Mouse (Mus musculus) fibroblast of lung, adult 2 months (primary cell): Measurements from ENCODE around the gene Efna5.

Experiments
- DNase-seq: peaks from one replicate; pipeline ENCODE4 v3.0.0-alpha.2; 2011; ENCODE audit warnings: low read depth

Efna5 gene

GRCm38 (mm10) chr17:62881176-62881790 lies at the start of gene Efna5:
Efna5 (minus strand) TSS chr17:62881317.
- DNase-seq = no peak

GRCm38 (mm10) chr17:62915304-62915703 lies 34.2 kb upstream of the Efna5 start:
- no peak for DNase-seq

- DNase-seq = no peak
Measured at GRCm38 (mm10) chr17:62905692-62906445, 24.8 kb upstream of the Efna5 start.

DNA sequence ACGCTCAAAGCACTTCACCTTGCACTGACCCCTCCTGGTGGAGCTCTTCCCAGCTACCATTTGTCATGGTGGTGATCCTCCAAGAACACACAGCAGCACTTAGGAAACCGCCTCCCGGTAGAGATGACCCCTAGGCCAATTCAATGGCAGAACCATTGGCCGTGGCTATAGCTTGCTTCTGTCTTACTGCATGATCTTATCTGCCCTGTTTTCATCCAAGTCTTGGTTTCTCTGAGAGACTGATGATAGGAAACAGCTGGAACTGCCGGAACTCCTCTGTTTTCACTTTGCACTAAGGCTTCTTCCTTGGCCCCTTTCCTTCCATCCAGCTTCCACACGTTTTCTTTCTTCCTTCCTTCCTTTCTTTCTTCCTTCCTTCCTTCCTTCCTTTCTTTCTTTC lies 17.9 kb upstream of the Efna5 start:
- no peak for DNase-seq

GRCm38 (mm10) chr17:62889991-62890390 lies 8.9 kb upstream of the Efna5 start:
- no peak for DNase-seq

DNA sequence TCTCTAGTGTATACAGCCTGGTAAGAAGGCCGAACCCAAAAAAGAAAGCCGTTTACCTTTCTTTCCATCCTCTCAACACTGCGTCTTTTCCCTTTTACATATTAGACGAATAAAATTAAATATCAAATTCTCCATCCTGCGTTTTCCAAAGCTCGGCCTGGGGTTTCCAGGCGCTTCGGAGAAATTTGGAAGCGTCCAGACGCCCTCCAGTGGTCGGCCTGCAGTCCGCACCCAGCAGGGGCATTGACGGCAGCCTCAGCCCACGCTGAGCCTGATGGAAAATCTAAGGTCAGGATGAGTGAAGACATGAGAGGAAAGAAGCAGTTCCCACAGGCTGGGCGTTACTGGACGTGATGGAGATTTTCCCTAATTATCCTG lies 3.0 kb upstream of the Efna5 start:
- peak; percentile 51 for DNase-seq

DNA sequence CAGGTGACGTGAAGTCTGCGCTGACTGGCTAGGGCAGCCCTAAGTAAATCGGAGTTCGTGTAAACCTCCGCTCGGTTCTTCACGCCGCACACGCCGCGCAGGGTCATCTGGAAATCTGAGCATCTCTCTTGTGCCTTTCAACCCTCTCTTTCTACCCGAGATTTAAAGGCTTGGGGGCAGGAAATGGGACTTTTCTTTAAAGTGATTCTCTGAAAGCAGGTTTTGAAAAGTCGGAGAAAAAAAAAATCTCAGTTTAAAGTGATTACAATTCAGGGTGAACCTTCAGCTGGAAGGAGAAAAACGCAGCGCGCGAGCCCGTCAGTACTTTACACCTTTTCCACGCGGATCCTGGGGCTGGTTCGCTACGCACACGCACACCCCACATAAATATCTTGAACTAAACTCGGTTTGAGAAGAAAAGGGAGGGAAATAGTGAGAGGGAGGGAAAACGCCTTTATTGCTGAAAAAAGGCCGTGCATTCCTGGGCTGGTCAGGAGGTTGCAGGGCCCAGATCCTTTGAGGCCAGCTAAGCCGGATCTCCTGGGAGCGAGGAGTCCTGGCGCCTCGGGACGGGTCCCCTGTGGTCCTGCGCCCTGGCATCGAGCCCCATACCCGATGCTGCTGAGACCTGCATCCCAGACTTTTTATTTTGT lies 2.5 kb upstream of the Efna5 start:
- no peak for DNase-seq

- DNase-seq = peak; percentile 89
Measured at GRCm38 (mm10) chr17:62882726-62883475, 1.8 kb upstream of the Efna5 start.

- peak; percentile 58 for DNase-seq
Measured at GRCm38 (mm10) chr17:62881791-62882725, 941 bp upstream of the Efna5 start.

DNA sequence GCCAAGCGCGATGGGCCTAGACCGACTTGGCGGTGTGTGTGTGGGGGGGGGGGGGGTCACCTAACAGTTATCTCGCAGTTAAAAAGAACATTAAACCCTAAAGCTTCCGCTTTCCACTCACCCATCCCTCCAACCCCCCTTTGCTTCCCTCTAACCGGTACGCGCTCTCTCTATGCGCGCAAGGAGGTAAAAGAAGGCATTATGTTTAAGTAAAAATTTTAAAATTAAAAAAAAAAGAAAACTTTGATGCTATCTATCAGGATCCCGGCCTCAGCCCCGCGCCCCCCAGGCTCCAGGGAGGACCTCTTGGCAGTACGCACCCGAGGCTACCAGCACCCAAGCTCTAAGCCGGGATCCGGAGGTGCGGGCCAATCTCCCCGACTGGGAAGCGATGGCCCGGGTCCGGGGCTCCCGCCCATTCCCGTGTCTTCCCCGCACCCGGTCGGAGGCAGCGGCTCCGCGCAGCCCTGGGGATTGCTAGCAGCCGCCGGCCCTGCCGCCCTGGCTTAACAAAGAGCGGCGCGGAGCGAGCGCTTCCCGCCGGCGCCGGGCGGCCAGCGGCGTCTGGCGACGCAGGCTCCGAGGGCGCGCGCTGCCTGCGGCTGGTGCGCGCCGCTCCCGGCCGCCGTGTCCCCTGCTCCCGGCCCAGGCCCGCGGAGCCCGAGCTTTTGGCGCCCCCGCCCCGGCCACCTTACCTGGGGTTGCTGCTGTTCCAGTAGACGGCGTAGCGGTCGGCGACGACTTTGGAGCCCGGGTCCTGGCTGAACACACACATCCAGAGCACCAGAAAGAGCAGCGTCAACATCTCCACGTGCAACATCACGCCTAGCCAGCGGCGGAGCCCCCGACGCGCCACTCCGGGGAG lies 574 bp downstream of the Efna5 start:
- DNase-seq = no peak

DNA sequence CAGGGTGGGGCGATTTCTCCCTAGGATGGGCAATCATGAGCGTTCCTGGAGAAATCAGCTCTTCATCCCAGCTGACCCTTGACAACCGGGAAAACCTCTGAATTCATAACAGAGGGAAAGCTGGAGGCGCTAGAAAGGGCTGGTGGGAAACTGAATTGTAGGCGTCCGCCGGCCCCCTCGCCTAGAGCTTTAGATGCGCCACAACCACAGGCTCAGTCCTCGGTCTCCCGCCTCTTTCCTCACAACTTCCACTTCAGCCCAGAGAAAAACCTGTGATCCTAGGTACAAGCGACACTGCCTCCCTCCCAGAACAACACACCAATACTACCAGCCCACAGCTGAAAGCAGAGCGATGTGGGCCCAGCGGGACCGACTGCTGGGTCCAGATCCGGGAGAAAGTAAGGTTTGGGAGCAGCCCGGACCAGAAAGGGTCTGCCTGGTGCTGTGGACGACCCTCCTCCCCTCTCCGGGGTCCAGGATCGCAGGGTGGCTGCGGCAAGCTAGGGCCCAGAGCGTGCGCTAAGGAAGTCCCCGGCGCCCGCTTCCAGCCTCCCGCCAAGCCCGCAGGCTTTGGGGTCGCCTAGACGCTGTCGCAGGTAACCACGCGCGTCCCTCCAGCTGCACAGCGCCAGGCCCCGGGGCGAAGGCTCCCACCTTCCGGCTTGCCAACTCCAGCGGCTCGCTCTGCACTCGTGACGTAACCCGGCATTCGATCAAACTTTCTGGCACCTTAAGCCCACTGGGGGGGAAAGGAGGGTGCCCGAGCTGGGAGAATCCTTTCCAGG lies 1.4 kb downstream of the Efna5 start:
- no peak for DNase-seq

GRCm38 (mm10) chr17:62875727-62876126 lies 5.4 kb downstream of the Efna5 start:
- DNase-seq = no peak

DNA sequence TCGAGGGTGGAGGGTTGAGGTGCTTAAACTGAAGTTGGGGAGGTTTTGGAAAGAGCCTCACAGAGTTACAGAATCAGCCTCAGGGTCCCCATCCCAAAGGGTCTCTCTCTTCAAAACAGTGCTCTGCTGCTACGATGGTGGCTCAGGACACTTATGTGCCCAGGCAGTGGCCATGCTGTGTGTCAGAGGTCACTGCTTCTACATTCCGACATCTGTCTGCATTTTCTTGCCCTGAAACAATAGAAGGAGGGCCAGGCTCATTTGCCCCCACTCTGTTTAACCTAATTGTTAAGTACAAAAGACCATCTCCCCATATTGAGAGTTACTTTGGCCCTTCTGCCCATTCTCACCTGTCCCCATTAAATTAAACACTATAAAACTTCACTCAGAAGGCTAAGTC lies 9.2 kb downstream of the Efna5 start:
- DNase-seq = no peak

- DNase-seq = no peak
Measured at GRCm38 (mm10) chr17:62871191-62871590, 9.9 kb downstream of the Efna5 start.

GRCm38 (mm10) chr17:62870446-62870845 lies 10.7 kb downstream of the Efna5 start:
- no peak for DNase-seq

- no peak for DNase-seq
Measured at GRCm38 (mm10) chr17:62864966-62865365, 16.2 kb downstream of the Efna5 start.

DNA sequence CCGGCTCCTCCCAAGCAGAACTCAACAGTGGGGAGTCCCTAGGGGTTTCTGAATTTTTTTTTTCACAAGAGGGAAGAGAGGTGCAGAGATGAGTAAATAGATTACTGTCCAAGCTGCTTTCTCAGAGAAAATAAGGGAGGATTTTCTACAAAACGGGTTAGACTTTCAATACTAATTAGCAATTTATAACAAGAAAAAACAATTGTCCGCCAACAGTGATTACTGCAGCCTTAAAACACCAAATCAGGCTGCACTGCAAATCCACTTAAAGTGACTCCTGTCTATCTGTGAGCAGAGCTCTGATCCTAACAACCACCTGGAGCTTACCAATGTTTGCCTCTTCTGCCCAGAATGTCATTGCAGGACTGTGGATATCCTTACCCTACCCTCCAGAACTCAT lies 18.1 kb downstream of the Efna5 start:
- no peak for DNase-seq

DNA sequence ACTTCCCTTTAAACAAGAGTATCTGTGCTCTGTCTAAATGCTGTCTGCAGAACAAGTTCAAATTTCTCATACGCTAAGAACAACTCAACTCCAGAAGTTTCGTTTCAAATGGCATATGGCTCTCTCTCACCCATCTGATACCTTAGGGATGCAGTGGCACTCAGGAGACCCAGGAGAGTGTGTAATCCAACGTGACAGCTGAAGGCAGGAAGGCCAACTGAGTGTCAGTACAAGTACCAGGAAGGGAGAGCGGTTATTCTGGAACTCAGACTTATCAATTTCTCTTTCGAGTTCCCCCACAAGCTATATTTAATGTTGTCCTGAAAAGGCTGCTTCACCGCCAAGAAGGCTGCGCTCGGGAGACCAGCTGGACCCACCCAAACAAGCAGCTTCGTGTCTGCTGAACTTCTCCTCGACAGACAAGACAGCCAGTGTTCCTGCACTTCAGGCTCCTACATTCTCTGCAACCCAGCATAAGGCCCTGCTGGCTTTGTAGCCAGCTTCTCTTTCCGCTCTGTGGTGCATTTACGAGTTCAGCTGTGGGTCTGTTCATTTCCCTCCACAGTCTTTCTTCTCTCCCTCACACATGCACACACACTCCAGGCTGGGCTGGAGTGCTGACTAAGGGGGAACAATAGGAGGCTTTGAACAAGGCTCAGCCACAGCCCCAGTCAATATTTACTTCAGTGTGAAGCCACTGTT lies 18.7 kb downstream of the Efna5 start:
- no peak for DNase-seq

GRCm38 (mm10) chr17:62857275-62857674 lies 23.8 kb downstream of the Efna5 start:
- no peak for DNase-seq
